In the genomic region with DNA sequence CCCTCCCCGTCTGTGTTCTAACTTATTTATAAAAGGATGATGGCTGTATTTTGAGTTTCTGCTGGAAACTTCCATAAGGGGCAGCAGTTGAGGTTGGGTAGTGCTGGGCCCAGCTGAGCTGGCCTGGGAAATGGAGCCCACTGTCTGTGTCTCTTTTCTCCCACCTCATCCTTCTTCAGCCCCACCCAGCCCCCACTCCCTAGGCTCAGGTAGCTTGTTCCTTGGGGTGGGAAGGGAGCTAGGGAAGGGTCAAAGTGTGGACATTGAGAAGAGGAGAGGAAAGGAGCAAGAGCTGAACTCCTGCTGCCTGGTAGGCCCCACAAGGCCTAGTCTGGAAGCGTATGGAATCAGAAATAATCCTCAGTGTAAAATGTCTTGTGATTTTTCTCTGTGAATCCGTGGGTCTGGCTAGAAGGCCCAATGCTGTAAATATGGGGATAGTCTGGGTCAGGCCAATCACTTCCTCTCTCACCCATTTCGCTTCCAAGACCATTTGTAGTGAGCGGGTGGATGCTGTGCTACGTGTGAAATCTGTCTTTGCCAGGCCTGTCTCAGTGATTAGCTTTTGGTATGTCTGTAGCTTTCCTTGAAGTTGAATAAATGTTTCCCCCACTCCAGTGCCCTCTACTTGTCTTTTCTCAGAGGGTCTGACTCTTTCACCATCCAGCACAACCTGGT, we compare ENCODE assay signal across 19 mouse cellular contexts. TPM values are rescaled to one million over a fixed set of nuclear protein-coding genes. Genes with fewer than 3 reads are reported as not detected.
DNase-seq lines count a peak whose midpoint lies in the region; ATAC-seq and TF ChIP-seq lines count a peak whose summit lies in the region.
"Had no signal": no experiment of that assay in that cellular context is flagged by ENCODE, and none has a peak within 500 bp of the region (broad histone marks: within the 10 kb centered on the region; RNA-seq: fewer than 3 reads in every experiment).

No protein-coding gene starts in this region.

- peak overlapping the region; percentile 100 for H3K27ac ChIP-seq in lung, embryonic 14.5 days (ENCODE audit: low read depth)
- H3K27ac ChIP-seq in hindbrain, embryonic 15.5 days (replicated peaks) = peak overlapping the region; percentile 96
- peak overlapping the region; percentile 99 for H3K27ac ChIP-seq in kidney, embryonic 16.5 days (ENCODE audit: low read length)
- peak overlapping the region; percentile 82 for H3K27ac ChIP-seq in stomach, embryonic 15.5 days
- H3K27ac ChIP-seq: embryonic facial prominence, embryonic 15.5 days; forebrain, embryonic 13.5 days; heart, adult 2 months; left cerebral cortex, adult 2 months; limb, embryonic 15.5 days; midbrain, embryonic 13.5 days had no signal

- H3K36me3 ChIP-seq in lung, embryonic 14.5 days (ENCODE audit: insufficient read depth) = peaks cover 14% of the 10 kb centered on the region
- no peaks in the 10 kb centered on the region for H3K36me3 ChIP-seq in hindbrain, embryonic 15.5 days
- peaks cover 3% of the 10 kb centered on the region; the same call in 1 of the 2 replicates for H3K36me3 ChIP-seq in kidney, embryonic 16.5 days (ENCODE audit: insufficient read depth, low read length)
- no peaks in the 10 kb centered on the region for H3K36me3 ChIP-seq in stomach, embryonic 15.5 days
- H3K36me3 ChIP-seq: embryonic facial prominence, embryonic 15.5 days; limb, embryonic 15.5 days; midbrain, embryonic 13.5 days had no signal

- WGBS in lung, embryonic 14.5 days = 32% methylated on average over 6 of the region's 6 CpGs
- WGBS in hindbrain, embryonic 15.5 days = 25% methylated on average over 6 of the region's 6 CpGs
- WGBS in kidney, embryonic 16.5 days = 27% methylated on average over 6 of the region's 6 CpGs
- WGBS in stomach, embryonic 15.5 days = 36% methylated on average over 6 of the region's 6 CpGs

- peak overlapping the region; percentile 72 for H3K4me3 ChIP-seq in lung, embryonic 14.5 days (ENCODE audit: low read depth, low read length)
- peak overlapping the region; percentile 47 for H3K4me3 ChIP-seq in hindbrain, embryonic 15.5 days
- H3K4me3 ChIP-seq in kidney, embryonic 16.5 days (ENCODE audit: low read length) = peak overlapping the region; percentile 71
- H3K4me3 ChIP-seq in stomach, embryonic 15.5 days (replicated peaks) = peak overlapping the region; percentile 41
- H3K4me3 ChIP-seq: embryonic facial prominence, embryonic 15.5 days; forebrain, embryonic 13.5 days; heart, adult 2 months; left cerebral cortex, adult 2 months; midbrain, embryonic 13.5 days had no signal

- H3K9ac ChIP-seq in lung, embryonic 14.5 days = peak overlapping the region; percentile 99
- H3K9ac ChIP-seq in hindbrain, embryonic 15.5 days = peak overlapping the region; percentile 54
- H3K9ac ChIP-seq in kidney, embryonic 16.5 days (replicated peaks; ENCODE audit: low read length) = peak overlapping the region; percentile 90
- no peak overlapping the region for H3K9ac ChIP-seq in stomach, embryonic 15.5 days
- H3K9ac ChIP-seq: embryonic facial prominence, embryonic 15.5 days; forebrain, embryonic 13.5 days; limb, embryonic 15.5 days; midbrain, embryonic 13.5 days had no signal

- peaks cover 65% of the 10 kb centered on the region for H3K27me3 ChIP-seq in lung, embryonic 14.5 days (ENCODE audit: insufficient read depth, low read length)
- H3K27me3 ChIP-seq in hindbrain, embryonic 15.5 days = peaks cover 69% of the 10 kb centered on the region
- no peaks in the 10 kb centered on the region for H3K27me3 ChIP-seq in kidney, embryonic 16.5 days (ENCODE audit: insufficient read depth, low read length)
- peaks cover 36% of the 10 kb centered on the region for H3K27me3 ChIP-seq in stomach, embryonic 15.5 days (replicated peaks)

- no peak for TF ChIP-seq CTCF in lung, embryonic 14.5 days (IDR thresholded peaks at IDR 0.05; ENCODE audit: low read depth)

- peak overlapping the region; percentile 84 for H3K4me2 ChIP-seq in lung, embryonic 14.5 days
- peak overlapping the region; percentile 59 for H3K4me2 ChIP-seq in hindbrain, embryonic 15.5 days
- H3K4me2 ChIP-seq in kidney, embryonic 16.5 days (replicated peaks; ENCODE audit: low read depth, low read length) = peak overlapping the region; percentile 90
- peak overlapping the region; percentile 62 for H3K4me2 ChIP-seq in stomach, embryonic 15.5 days
- H3K4me2 ChIP-seq: embryonic facial prominence, embryonic 15.5 days; forebrain, embryonic 13.5 days; limb, embryonic 15.5 days; midbrain, embryonic 13.5 days had no signal

- no peak for ATAC-seq in lung, embryonic 14.5 days (ENCODE audit: insufficient read depth)
- ATAC-seq in hindbrain, embryonic 15.5 days (ENCODE audit: low FRiP score, low read depth) = no peak
- no peak for ATAC-seq in kidney, embryonic 16.5 days (ENCODE audit: low FRiP score, low TSS enrichment)
- no peak for ATAC-seq in stomach, embryonic 15.5 days (ENCODE audit: insufficient read depth, low FRiP score, low read depth)
- no peak for ATAC-seq in cerebellum, adult (ENCODE audit: insufficient number of reproducible peaks, low FRiP score, low TSS enrichment)
- ATAC-seq: CD4-positive, CD25-positive, alpha-beta regulatory T cell, adult 4 months; forebrain, embryonic 13.5 days; midbrain, embryonic 13.5 days had no signal

- H3K4me1 ChIP-seq in lung, embryonic 14.5 days (ENCODE audit: insufficient read depth) = no peaks in the 10 kb centered on the region
- H3K4me1 ChIP-seq in hindbrain, embryonic 15.5 days (replicated peaks) = no peaks in the 10 kb centered on the region
- peaks cover 65% of the 10 kb centered on the region for H3K4me1 ChIP-seq in kidney, embryonic 16.5 days (ENCODE audit: insufficient read depth, low read length)
- peaks cover 13% of the 10 kb centered on the region; the same call in 1 of the 2 replicates for H3K4me1 ChIP-seq in stomach, embryonic 15.5 days
- H3K4me1 ChIP-seq: midbrain, embryonic 13.5 days had no signal

- H3K9me3 ChIP-seq in lung, embryonic 14.5 days (ENCODE audit: low read depth, low read length) = no peaks in the 10 kb centered on the region
- no peaks in the 10 kb centered on the region for H3K9me3 ChIP-seq in hindbrain, embryonic 15.5 days
- no peaks in the 10 kb centered on the region for H3K9me3 ChIP-seq in kidney, embryonic 16.5 days (ENCODE audit: low read length)
- no peaks in the 10 kb centered on the region for H3K9me3 ChIP-seq in stomach, embryonic 15.5 days
- H3K9me3 ChIP-seq: embryonic facial prominence, embryonic 15.5 days; forebrain, embryonic 13.5 days; limb, embryonic 15.5 days; midbrain, embryonic 13.5 days had no signal

- DNase-seq in lung, embryonic 14.5 days = peak; percentile 48
- no peak for DNase-seq in lung, postnatal 14 days
- no peak for DNase-seq in cerebellum, adult 11-12 months
- DNase-seq: adrenal gland, postnatal 36 days; gastrocnemius, adult 2 months; heart, adult 2 months; heart, postnatal 14 days; lung, postnatal 36 days had no signal

RNA-seq across cellular contexts. Expression of a gene that starts 2.5 kb away (rescaled TPM):
- 65.9 and 76.1 TPM in 2 replicates for polyA plus RNA-seq in lung, embryonic 14.5 days (2014; fragmentation: Nextera tagmentation; extraction: Ambion mirVana)
- polyA plus RNA-seq in hindbrain, embryonic 15.5 days (2015; fragmentation: Nextera tagmentation; extraction: Ambion mirVana) = 115 and 140 TPM in 2 replicates
- polyA plus RNA-seq in kidney, embryonic 16.5 days (2015; fragmentation: Nextera tagmentation; extraction: Ambion mirVana) = 19.2 and 24.3 TPM in 2 replicates
- polyA plus RNA-seq in stomach, embryonic 15.5 days (2015; fragmentation: Nextera tagmentation; extraction: Ambion mirVana) = 17.6 and 17.9 TPM in 2 replicates
- polyA plus RNA-seq: CD4-positive, CD25-positive, alpha-beta regulatory T cell, adult 4 months; embryonic facial prominence, embryonic 15.5 days; forebrain, embryonic 13.5 days had no signal

RNA-seq across cellular contexts. Expression of a gene that starts 12.4 kb away (rescaled TPM):
- polyA plus RNA-seq in lung, embryonic 14.5 days (2014; fragmentation: Nextera tagmentation; extraction: Ambion mirVana) = 3.8 and 3.9 TPM in 2 replicates
- 3.5 and 3.8 TPM in 2 replicates for polyA plus RNA-seq in hindbrain, embryonic 15.5 days (2015; fragmentation: Nextera tagmentation; extraction: Ambion mirVana)
- 4.1 and 6.2 TPM in 2 replicates for polyA plus RNA-seq in kidney, embryonic 16.5 days (2015; fragmentation: Nextera tagmentation; extraction: Ambion mirVana)
- 3.4 and 3.6 TPM in 2 replicates for polyA plus RNA-seq in stomach, embryonic 15.5 days (2015; fragmentation: Nextera tagmentation; extraction: Ambion mirVana)
- polyA plus RNA-seq: forebrain, embryonic 13.5 days; midbrain, embryonic 13.5 days had no signal

RNA-seq across cellular contexts. Expression of a gene that starts 13.4 kb away (rescaled TPM):
- polyA plus RNA-seq in lung, embryonic 14.5 days (2014; fragmentation: Nextera tagmentation; extraction: Ambion mirVana) = 19.7 and 24.4 TPM in 2 replicates
- polyA plus RNA-seq in hindbrain, embryonic 15.5 days (2015; fragmentation: Nextera tagmentation; extraction: Ambion mirVana) = 52.1 and 66.7 TPM in 2 replicates
- polyA plus RNA-seq in kidney, embryonic 16.5 days (2015; fragmentation: Nextera tagmentation; extraction: Ambion mirVana) = 50.3 and 55.7 TPM in 2 replicates
- polyA plus RNA-seq in stomach, embryonic 15.5 days (2015; fragmentation: Nextera tagmentation; extraction: Ambion mirVana) = 7.5 and 10.7 TPM in 2 replicates
- polyA plus RNA-seq: CD4-positive, CD25-positive, alpha-beta regulatory T cell, adult 4 months; embryonic facial prominence, embryonic 15.5 days; forebrain, embryonic 13.5 days; heart, adult 2 months; midbrain, embryonic 13.5 days had no signal

RNA-seq across cellular contexts. Expression of a gene that starts 17.5 kb away (rescaled TPM):
- 3.9 and 6.3 TPM in 2 replicates for polyA plus RNA-seq in lung, embryonic 14.5 days (2014; fragmentation: Nextera tagmentation; extraction: Ambion mirVana)
- polyA plus RNA-seq in hindbrain, embryonic 15.5 days (2015; fragmentation: Nextera tagmentation; extraction: Ambion mirVana) = 12.8 and 13.2 TPM in 2 replicates
- polyA plus RNA-seq in kidney, embryonic 16.5 days (2015; fragmentation: Nextera tagmentation; extraction: Ambion mirVana) = 3.7 and 4.3 TPM in 2 replicates
- polyA plus RNA-seq in stomach, embryonic 15.5 days (2015; fragmentation: Nextera tagmentation; extraction: Ambion mirVana) = 2.5 and 2.7 TPM in 2 replicates
- polyA plus RNA-seq: forebrain, embryonic 13.5 days had no signal

RNA-seq across cellular contexts. Expression of a gene that starts 19.2 kb away (rescaled TPM):
- polyA plus RNA-seq in lung, embryonic 14.5 days (2014; fragmentation: Nextera tagmentation; extraction: Ambion mirVana) = 2.1 and 3.5 TPM in 2 replicates
- 26.5 and 33.6 TPM in 2 replicates for polyA plus RNA-seq in hindbrain, embryonic 15.5 days (2015; fragmentation: Nextera tagmentation; extraction: Ambion mirVana)
- polyA plus RNA-seq in kidney, embryonic 16.5 days (2015; fragmentation: Nextera tagmentation; extraction: Ambion mirVana) = 60.9 and 68.3 TPM in 2 replicates
- 7.0 and 9.1 TPM in 2 replicates for polyA plus RNA-seq in stomach, embryonic 15.5 days (2015; fragmentation: Nextera tagmentation; extraction: Ambion mirVana)
- polyA plus RNA-seq: CD4-positive, CD25-positive, alpha-beta regulatory T cell, adult 4 months; embryonic facial prominence, embryonic 15.5 days; forebrain, embryonic 13.5 days; heart, adult 2 months; midbrain, embryonic 13.5 days; thymus, postnatal 0 days had no signal
